Mouse (Mus musculus): ENCODE data around the gene Elk3. TPM values are rescaled to one million over a fixed set of nuclear protein-coding genes. Genes with fewer than 3 reads are reported as not detected.

Gene Elk3
- total and polyA plus RNA-seq, 3 experiments = 0.33 TPM; not detected in 2

GRCm38 (mm10) chr10:93335828-93336461 is 25.0 kb upstream of the Elk3 start:
- ATAC-seq (ENCODE audit: extremely low read depth, insufficient number of reproducible peaks, low FRiP score, poor library complexity, severe bottlenecking) = no peak
- Histone ChIP-seq H3K9me3 (replicated peaks) (no peaks in the 10 kb centered on the region), H3K36me3 (replicated peaks) (no peaks in the 10 kb centered on the region), H3K27me3 (ENCODE audit: insufficient read depth, low read length) (peaks cover 11% of the 10 kb centered on the region; the same call in 1 of the 2 replicates), H3K4me1 (ENCODE audit: insufficient read depth, low read depth, low read length) (no peaks in the 10 kb centered on the region), H3K4me3 (ENCODE audit: low read depth, low read length) (no peak overlapping the region)
- no peak for DNase-seq (ENCODE audit: low spot score)
- TF ChIP-seq CTCF (IDR thresholded peaks at IDR 0.05; ENCODE audit: low read depth, low read length) (no peak), GATA2 (IDR thresholded peaks at IDR 0.05; ENCODE audit: borderline replicate concordance, low read depth, low read length) (no peak), GATA1 (IDR thresholded peaks at IDR 0.05; ENCODE audit: borderline replicate concordance, low read length) (no peak), TAL1 (conservative IDR thresholded peaks at IDR 0.05; ENCODE audit: low read depth, low read length) (no peak), POLR2AphosphoS5 (IDR thresholded peaks at IDR 0.05; ENCODE audit: insufficient replicate concordance, low read depth, low read length) (no peak)

GRCm38 (mm10) chr10:93335001-93335400 is 24.1 kb upstream of the Elk3 start:
- no peak overlapping the region for H3K4me3 ChIP-seq (ENCODE audit: low read depth, low read length)
- TF ChIP-seq POLR2AphosphoS5 (IDR thresholded peaks at IDR 0.05; ENCODE audit: insufficient replicate concordance, low read depth, low read length) (no peak), CTCF (IDR thresholded peaks at IDR 0.05; ENCODE audit: low read depth, low read length) (no peak), GATA2 (IDR thresholded peaks at IDR 0.05; ENCODE audit: borderline replicate concordance, low read depth, low read length) (no peak), TAL1 (conservative IDR thresholded peaks at IDR 0.05; ENCODE audit: low read depth, low read length) (no peak), GATA1 (IDR thresholded peaks at IDR 0.05; ENCODE audit: borderline replicate concordance, low read length) (no peak)
- no peaks in the 10 kb centered on the region for H3K4me1 ChIP-seq (ENCODE audit: insufficient read depth, low read depth, low read length)
- DNase-seq (ENCODE audit: low spot score) (no peak), ATAC-seq (ENCODE audit: extremely low read depth, insufficient number of reproducible peaks, low FRiP score, poor library complexity, severe bottlenecking) (no peak)
- peaks cover 8% of the 10 kb centered on the region; the same call in 1 of the 2 replicates for H3K27me3 ChIP-seq (ENCODE audit: insufficient read depth, low read length)
- no peaks in the 10 kb centered on the region for H3K9me3 ChIP-seq (replicated peaks)
- no peaks in the 10 kb centered on the region for H3K36me3 ChIP-seq (replicated peaks)

- TF ChIP-seq CTCF (IDR thresholded peaks at IDR 0.05; ENCODE audit: low read depth, low read length) (no peak), GATA1 (IDR thresholded peaks at IDR 0.05; ENCODE audit: borderline replicate concordance, low read length) (no peak), POLR2AphosphoS5 (IDR thresholded peaks at IDR 0.05; ENCODE audit: insufficient replicate concordance, low read depth, low read length) (no peak), TAL1 (conservative IDR thresholded peaks at IDR 0.05; ENCODE audit: low read depth, low read length) (no peak), GATA2 (IDR thresholded peaks at IDR 0.05; ENCODE audit: borderline replicate concordance, low read depth, low read length) (no peak)
- DNase-seq (ENCODE audit: low spot score) (no peak), ATAC-seq (ENCODE audit: extremely low read depth, insufficient number of reproducible peaks, low FRiP score, poor library complexity, severe bottlenecking) (no peak)
Measured at GRCm38 (mm10) chr10:93333239-93333638, 22.3 kb upstream of the Elk3 start.

GRCm38 (mm10) chr10:93332261-93332809 is 21.4 kb upstream of the Elk3 start:
- no peak for ATAC-seq (ENCODE audit: extremely low read depth, insufficient number of reproducible peaks, low FRiP score, poor library complexity, severe bottlenecking)
- no peak for TF ChIP-seq TAL1 (conservative IDR thresholded peaks at IDR 0.05; ENCODE audit: low read depth, low read length)
- no peak for TF ChIP-seq POLR2AphosphoS5 (IDR thresholded peaks at IDR 0.05; ENCODE audit: insufficient replicate concordance, low read depth, low read length)
- TF ChIP-seq CTCF (IDR thresholded peaks at IDR 0.05; ENCODE audit: low read depth, low read length) = no peak
- no peak for TF ChIP-seq GATA2 (IDR thresholded peaks at IDR 0.05; ENCODE audit: borderline replicate concordance, low read depth, low read length)
- no peak for TF ChIP-seq GATA1 (IDR thresholded peaks at IDR 0.05; ENCODE audit: borderline replicate concordance, low read length)

More at GRCm38 (mm10) chr10:93333239-93333638, 22.3 kb upstream of the Elk3 start:
- H3K4me1 ChIP-seq (ENCODE audit: insufficient read depth, low read depth, low read length) = no peaks in the 10 kb centered on the region
- H3K36me3 ChIP-seq (replicated peaks) = no peaks in the 10 kb centered on the region
- no peak overlapping the region for H3K4me3 ChIP-seq (ENCODE audit: low read depth, low read length)
- H3K27me3 ChIP-seq (ENCODE audit: insufficient read depth, low read length) = peaks cover 8% of the 10 kb centered on the region; the same call in 1 of the 2 replicates
- H3K9me3 ChIP-seq (replicated peaks) = no peaks in the 10 kb centered on the region

GRCm38 (mm10) chr10:93331543-93331942 is 20.6 kb upstream of the Elk3 start:
- TF ChIP-seq TAL1 (conservative IDR thresholded peaks at IDR 0.05; ENCODE audit: low read depth, low read length) = no peak
- no peak for TF ChIP-seq CTCF (IDR thresholded peaks at IDR 0.05; ENCODE audit: low read depth, low read length)
- TF ChIP-seq GATA1 (IDR thresholded peaks at IDR 0.05; ENCODE audit: borderline replicate concordance, low read length) = no peak
- TF ChIP-seq GATA2 (IDR thresholded peaks at IDR 0.05; ENCODE audit: borderline replicate concordance, low read depth, low read length) = no peak

More at GRCm38 (mm10) chr10:93332261-93332809, 21.4 kb upstream of the Elk3 start:
- Histone ChIP-seq H3K4me1 (ENCODE audit: insufficient read depth, low read depth, low read length) (no peaks in the 10 kb centered on the region), H3K27me3 (ENCODE audit: insufficient read depth, low read length) (peaks cover 8% of the 10 kb centered on the region; the same call in 1 of the 2 replicates), H3K36me3 (replicated peaks) (no peaks in the 10 kb centered on the region), H3K9me3 (replicated peaks) (no peaks in the 10 kb centered on the region), H3K4me3 (ENCODE audit: low read depth, low read length) (no peak overlapping the region)
- no peak for DNase-seq (ENCODE audit: low spot score)

GRCm38 (mm10) chr10:93328321-93328720 is 17.4 kb upstream of the Elk3 start:
- TF ChIP-seq POLR2AphosphoS5 (IDR thresholded peaks at IDR 0.05; ENCODE audit: insufficient replicate concordance, low read depth, low read length) (no peak), GATA2 (IDR thresholded peaks at IDR 0.05; ENCODE audit: borderline replicate concordance, low read depth, low read length) (no peak), TAL1 (conservative IDR thresholded peaks at IDR 0.05; ENCODE audit: low read depth, low read length) (no peak), GATA1 (IDR thresholded peaks at IDR 0.05; ENCODE audit: borderline replicate concordance, low read length) (no peak), CTCF (IDR thresholded peaks at IDR 0.05; ENCODE audit: low read depth, low read length) (no peak)
- Histone ChIP-seq H3K4me3 (ENCODE audit: low read depth, low read length) (no peak overlapping the region), H3K36me3 (replicated peaks) (no peaks in the 10 kb centered on the region), H3K27me3 (ENCODE audit: insufficient read depth, low read length) (peaks cover 16% of the 10 kb centered on the region; the same call in 1 of the 2 replicates), H3K4me1 (ENCODE audit: insufficient read depth, low read depth, low read length) (no peaks in the 10 kb centered on the region), H3K9me3 (replicated peaks) (no peaks in the 10 kb centered on the region)
- DNase-seq (ENCODE audit: low spot score) (no peak), ATAC-seq (ENCODE audit: extremely low read depth, insufficient number of reproducible peaks, low FRiP score, poor library complexity, severe bottlenecking) (no peak)

More at GRCm38 (mm10) chr10:93331543-93331942, 20.6 kb upstream of the Elk3 start:
- H3K27me3 ChIP-seq (ENCODE audit: insufficient read depth, low read length) = 0 out of 2 replicates have a peak, but pooled peaks cover 6% of the 10 kb centered on the region
- H3K4me3 ChIP-seq (ENCODE audit: low read depth, low read length) = no peak overlapping the region
- no peaks in the 10 kb centered on the region for H3K9me3 ChIP-seq (replicated peaks)
- ATAC-seq (ENCODE audit: extremely low read depth, insufficient number of reproducible peaks, low FRiP score, poor library complexity, severe bottlenecking) = no peak
- no peaks in the 10 kb centered on the region for H3K36me3 ChIP-seq (replicated peaks)
- DNase-seq (ENCODE audit: low spot score) = no peak
- H3K4me1 ChIP-seq (ENCODE audit: insufficient read depth, low read depth, low read length) = no peaks in the 10 kb centered on the region

All from G1E (cell line).